Mouse (Mus musculus) heart, adult 2 months (tissue): ENCODE measurements around the gene Qprt. TPM values are rescaled to one million over a fixed set of nuclear protein-coding genes. Genes with fewer than 3 reads are reported as not detected.

Experiments used
- DNase-seq, 2 experiments: peaks; one replicate each; pipeline ENCODE4 v3.0.0; 2021
- H3K27ac ChIP-seq: fragments of 200-600 bp; 2 replicates; pipeline ENCODE4 v1.8.1; 2022
- H3K27me3 ChIP-seq: fragments of 200-500 bp; 2 replicates; pipeline ENCODE4 v1.6.1; 2012; ENCODE audit warnings: mild to moderate bottlenecking, low read length, inconsistent platforms, mixed read lengths; ENCODE audit not compliant: control insufficient read depth, insufficient read depth
- H3K36me3 ChIP-seq: fragments of 200-500 bp; 2 replicates; pipeline ENCODE4 v1.6.1; 2012; ENCODE audit warnings: low read length, inconsistent platforms; ENCODE audit not compliant: control insufficient read depth, insufficient read depth
- H3K4me1 ChIP-seq: fragments of 200-500 bp; 2 replicates; pipeline ENCODE4 v1.6.1; 2011; ENCODE audit warnings: low read length; ENCODE audit not compliant: control insufficient read depth, insufficient read depth
- H3K4me3 ChIP-seq: fragments of 200-600 bp; 2 replicates; pipeline ENCODE4 v1.8.1; 2022
- H3K79me2 ChIP-seq: fragments of 200-500 bp; replicated peaks from 2 replicates; pipeline ENCODE4 v1.6.1; 2012; ENCODE audit warnings: mild to moderate bottlenecking, inconsistent platforms, low read length, moderate library complexity, mixed read lengths; ENCODE audit not compliant: control insufficient read depth, insufficient read depth
- H3K9ac ChIP-seq: fragments of 200-500 bp; 2 replicates; pipeline ENCODE4 v1.6.1; 2012; ENCODE audit warnings: low read depth, mild to moderate bottlenecking, control low read depth, inconsistent platforms, low read length, mixed read lengths
- CTCF ChIP-seq: fragments of 200-600 bp; IDR thresholded peaks from 2 replicates; pipeline ENCODE4 v1.8.1; 2022; ENCODE audit warnings: antibody characterized with exemption, mild to moderate bottlenecking, moderate library complexity
- EP300 ChIP-seq: fragments of 200-500 bp; IDR thresholded peaks from 2 replicates; pipeline ENCODE4 v1.6.1; 2011; ENCODE audit warnings: low read depth, low read length, control low read depth; ENCODE audit not compliant: insufficient read depth
- POLR2A ChIP-seq: fragments of 200-500 bp; IDR thresholded peaks from 2 replicates; pipeline ENCODE4 v1.6.1; 2011; ENCODE audit warnings: mild to moderate bottlenecking, low read depth, low read length, control low read depth; ENCODE audit not compliant: insufficient read depth
- WGBS: fragments of 180-500 bp; shearing (Covaris S2); methylation state at CpG from one replicate; pipeline ENCODE4 v1.1.7; 2018; 5-methylcytosine and 5-hydroxymethylcytosine counted together
- intact Hi-C: fragments of 180-260 bp; cut with DNase I; formaldehyde crosslinking; loops from one replicate; pipeline ENCODE4 v1.15.1; 2025
- polyA plus RNA-seq: library from polyadenylated mRNA; depleted of rRNA; stranded (reverse); fragments of >200 nt; gene quantifications from 2 replicates; pipeline ENCODE4 v1.2.3, GENCODE M21; 2012
- total RNA-seq, 2 experiments: library from RNA; stranded (reverse); gene quantifications; 2 replicates each; pipeline ENCODE4 v1.2.3; 2021

Gene Qprt
- total and polyA plus RNA-seq, 3 experiments = 0.25 TPM; not detected in 2

DNA sequence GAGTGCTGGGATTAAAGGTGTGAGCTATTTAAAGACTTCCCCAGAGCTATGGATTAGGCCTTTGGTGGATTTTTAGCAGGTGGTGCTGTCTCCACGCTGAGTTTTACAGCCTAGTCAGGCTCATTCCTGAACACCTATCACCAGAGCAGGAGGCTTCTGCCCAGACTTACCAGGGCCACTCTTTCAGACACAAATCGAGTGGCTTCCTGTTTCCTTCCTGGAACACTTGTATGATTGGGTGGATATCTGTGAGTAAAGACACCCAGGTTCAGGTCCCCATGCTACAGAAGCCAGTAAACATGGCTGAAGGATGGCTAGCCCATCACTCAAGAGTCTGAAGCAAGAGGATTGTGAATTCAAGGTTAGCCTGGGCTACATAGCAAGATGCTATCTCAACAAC is 39.0 kb downstream of the Qprt start:
- H3K36me3 ChIP-seq = no peaks in the 10 kb centered on the region
- 36% methylated on average over 2 of the region's 2 CpGs for WGBS
- DNase-seq = no peak
- TF ChIP-seq EP300 (no peak), CTCF (no peak), POLR2A (no peak)
- no peaks in the 10 kb centered on the region for H3K79me2 ChIP-seq
- intact Hi-C loops = no loop called here
- H3K9ac ChIP-seq = no peak overlapping the region
- H3K27ac ChIP-seq = no peak overlapping the region
- no peaks in the 10 kb centered on the region for H3K27me3 ChIP-seq
- H3K4me1 ChIP-seq = no peaks in the 10 kb centered on the region
- H3K4me3 ChIP-seq = no peak overlapping the region

DNA sequence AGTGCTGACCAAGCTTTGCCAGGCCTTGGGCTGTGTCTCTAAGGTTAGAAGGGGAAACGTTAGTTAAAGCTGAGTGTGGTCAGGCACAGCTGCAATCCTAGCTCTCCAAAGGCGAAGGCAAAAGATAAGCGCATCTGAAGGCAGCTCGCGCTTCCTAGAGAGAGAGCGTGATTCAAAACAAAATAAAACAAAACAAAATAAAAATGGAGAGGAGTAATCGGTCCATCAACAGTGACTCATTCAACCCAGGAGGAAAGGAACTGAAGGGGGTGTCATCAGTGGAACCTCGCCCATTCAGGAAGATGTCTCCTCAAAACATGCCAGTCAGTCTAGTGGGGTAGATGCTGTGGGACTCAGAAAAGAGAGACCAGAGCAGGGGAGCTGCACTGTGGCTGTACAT is 39.8 kb downstream of the Qprt start:
- H3K27ac ChIP-seq = no peak overlapping the region
- no peaks in the 10 kb centered on the region for H3K79me2 ChIP-seq
- H3K4me3 ChIP-seq = no peak overlapping the region
- H3K4me1 ChIP-seq = no peaks in the 10 kb centered on the region
- TF ChIP-seq CTCF (no peak), POLR2A (no peak), EP300 (no peak)
- H3K36me3 ChIP-seq = no peaks in the 10 kb centered on the region
- no peaks in the 10 kb centered on the region for H3K27me3 ChIP-seq
- no peak overlapping the region for H3K9ac ChIP-seq
- WGBS = 55% methylated on average over 8 of the region's 8 CpGs
- intact Hi-C loops = no loop called here
- no peak for DNase-seq

DNA sequence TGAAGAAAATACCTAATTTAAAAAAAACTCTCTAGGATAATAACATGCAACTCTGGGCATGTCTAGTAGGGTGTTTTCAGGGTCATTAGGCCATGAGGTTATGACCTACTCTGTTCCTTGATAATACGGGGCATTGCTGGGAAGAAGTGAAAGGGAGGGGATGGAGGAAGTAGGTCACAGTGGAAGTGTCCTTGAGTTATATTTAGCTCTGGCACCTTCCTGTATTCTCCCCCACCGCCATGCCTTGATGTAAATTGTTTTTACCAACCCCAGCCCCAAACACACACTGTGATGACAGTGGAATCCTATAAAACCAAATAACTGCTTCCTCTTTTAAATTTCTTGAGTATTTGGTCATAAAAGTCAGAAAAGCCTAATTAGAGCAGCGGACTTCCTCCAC is 42.0 kb downstream of the Qprt start:
- H3K9ac ChIP-seq = no peak overlapping the region
- H3K79me2 ChIP-seq = no peaks in the 10 kb centered on the region
- H3K4me1 ChIP-seq = no peaks in the 10 kb centered on the region
- intact Hi-C loops = no loop called here
- TF ChIP-seq EP300 (no peak), CTCF (no peak), POLR2A (no peak)
- no peak for DNase-seq
- 40% methylated on average over 3 of the region's 3 CpGs for WGBS
- H3K36me3 ChIP-seq = no peaks in the 10 kb centered on the region
- H3K27me3 ChIP-seq = no peaks in the 10 kb centered on the region
- H3K27ac ChIP-seq = no peak overlapping the region
- H3K4me3 ChIP-seq = no peak overlapping the region

DNA sequence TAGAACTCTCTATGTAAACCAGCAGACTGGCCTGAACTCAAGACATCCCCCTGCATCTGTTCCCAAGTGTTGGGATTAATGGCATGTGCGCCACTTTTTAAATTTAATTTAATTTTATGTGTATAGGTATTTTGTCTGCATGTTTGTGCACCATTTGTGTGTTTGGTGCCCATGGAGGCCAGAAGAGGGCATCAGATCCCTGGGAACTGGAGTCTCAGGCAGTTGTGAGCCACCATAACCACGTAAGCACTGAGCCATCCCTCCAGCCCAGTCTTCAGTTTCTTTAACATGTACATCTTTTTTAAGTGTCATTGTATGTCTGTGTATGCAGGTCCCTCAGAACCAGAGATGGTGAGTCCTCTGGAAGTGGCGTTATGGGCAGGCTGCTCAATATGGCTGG is 44.3 kb downstream of the Qprt start:
- no peak overlapping the region for H3K9ac ChIP-seq
- H3K36me3 ChIP-seq = no peaks in the 10 kb centered on the region
- no peaks in the 10 kb centered on the region for H3K4me1 ChIP-seq
- H3K79me2 ChIP-seq = no peaks in the 10 kb centered on the region
- TF ChIP-seq CTCF (no peak), POLR2A (no peak), EP300 (no peak)
- WGBS = 88% methylated on average over 3 of the region's 3 CpGs
- no peaks in the 10 kb centered on the region for H3K27me3 ChIP-seq
- intact Hi-C loops = no loop called here
- H3K27ac ChIP-seq = no peak overlapping the region
- no peak overlapping the region for H3K4me3 ChIP-seq
- no peak for DNase-seq

DNA sequence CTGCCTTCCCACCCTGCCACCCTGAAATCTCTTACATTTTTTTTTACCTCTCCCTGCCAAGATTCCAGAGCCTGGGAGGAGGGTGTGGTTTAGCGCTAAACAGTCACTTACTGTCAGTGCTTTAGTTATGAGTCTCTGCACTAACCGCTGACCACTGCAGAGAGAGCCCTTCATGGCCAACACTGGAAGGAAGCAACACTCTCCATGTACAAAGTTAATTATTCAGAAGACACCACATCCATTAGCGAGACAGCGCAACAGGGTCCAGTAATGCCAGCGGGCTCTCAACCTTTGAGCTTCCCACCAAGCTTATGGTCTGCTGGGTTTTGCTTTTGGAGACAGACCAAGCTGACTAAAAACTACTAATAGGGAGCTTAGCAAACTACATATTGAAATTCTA is 45.8 kb downstream of the Qprt start:
- no peak overlapping the region for H3K4me3 ChIP-seq
- intact Hi-C loops = no loop called here
- DNase-seq = no peak
- TF ChIP-seq CTCF (no peak), POLR2A (no peak), EP300 (no peak)
- WGBS = 78% methylated on average over 5 of the region's 5 CpGs
- no peak overlapping the region for H3K27ac ChIP-seq
- H3K9ac ChIP-seq = no peak overlapping the region
- H3K4me1 ChIP-seq = no peaks in the 10 kb centered on the region
- H3K27me3 ChIP-seq = no peaks in the 10 kb centered on the region
- no peaks in the 10 kb centered on the region for H3K79me2 ChIP-seq
- no peaks in the 10 kb centered on the region for H3K36me3 ChIP-seq

DNA sequence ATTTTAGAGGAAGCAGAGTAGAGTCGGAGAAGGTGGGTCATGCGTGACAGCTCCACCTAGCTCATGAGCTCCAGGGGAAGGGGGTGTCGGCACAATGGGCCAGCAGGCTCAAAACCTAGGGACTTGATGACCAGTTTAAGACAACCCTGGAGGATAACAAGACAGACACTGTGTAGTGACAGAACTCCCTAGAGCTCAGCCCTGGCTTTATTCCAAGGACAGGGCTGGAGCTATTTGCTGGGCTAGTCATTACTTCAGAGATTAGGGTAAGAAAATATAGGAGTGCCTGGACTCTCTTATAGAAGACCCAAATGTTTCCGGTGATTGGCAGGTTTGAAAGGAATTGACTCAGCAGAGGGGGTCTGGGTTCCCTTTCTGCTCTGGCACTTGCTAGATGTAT is 48.8 kb downstream of the Qprt start:
- Histone ChIP-seq H3K9ac (no peak overlapping the region), H3K36me3 (no peaks in the 10 kb centered on the region), H3K79me2 (no peaks in the 10 kb centered on the region), H3K27ac (no peak overlapping the region), H3K4me1 (no peaks in the 10 kb centered on the region), H3K4me3 (no peak overlapping the region), H3K27me3 (no peaks in the 10 kb centered on the region)
- intact Hi-C loops = no loop called here
- no peak for TF ChIP-seq POLR2A
- no peak for TF ChIP-seq CTCF
- TF ChIP-seq EP300 = no peak
- DNase-seq = no peak
- 65% methylated on average over 4 of the region's 4 CpGs for WGBS

DNA sequence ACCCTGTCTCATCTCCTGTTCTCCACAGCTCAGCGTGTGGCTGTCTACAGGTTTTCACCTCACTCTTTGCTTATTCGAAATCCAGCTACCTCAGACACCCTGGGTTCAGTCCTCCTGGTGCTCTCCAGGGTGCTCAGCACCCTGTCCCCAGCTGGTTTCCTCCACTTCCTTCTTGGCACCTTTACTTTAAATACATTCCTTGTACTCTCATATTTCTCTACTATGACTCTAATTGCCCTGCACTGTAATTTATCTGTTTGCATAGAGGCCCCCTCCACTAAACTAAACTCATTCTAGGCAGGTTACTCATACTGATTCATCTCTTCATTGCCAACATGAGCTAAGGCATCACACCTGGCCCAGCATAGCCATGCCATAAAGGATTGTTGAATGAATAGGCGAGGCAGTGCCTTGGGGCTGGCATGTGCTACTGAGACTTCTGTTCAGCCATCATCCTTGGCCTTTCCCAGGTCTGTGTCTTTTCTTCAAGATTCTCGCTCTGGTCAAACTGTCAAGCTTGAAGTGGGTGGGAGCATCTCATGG is 51.1 kb downstream of the Qprt start:
- TF ChIP-seq CTCF = no peak
- no peak for TF ChIP-seq EP300
- no peak for TF ChIP-seq POLR2A
- WGBS = 75% methylated on average over 4 of the region's 4 CpGs
- H3K4me1 ChIP-seq = no peaks in the 10 kb centered on the region
- H3K9ac ChIP-seq = no peak overlapping the region
- no peaks in the 10 kb centered on the region for H3K79me2 ChIP-seq
- intact Hi-C loops = no loop called here
- H3K27ac ChIP-seq = no peak overlapping the region
- no peaks in the 10 kb centered on the region for H3K36me3 ChIP-seq
- DNase-seq = no peak
- H3K27me3 ChIP-seq = no peaks in the 10 kb centered on the region
- no peak overlapping the region for H3K4me3 ChIP-seq
